Mouse (Mus musculus): ENCODE data around the gene Piwil4.

Gene Piwil4

GRCm38 (mm10) chr9:14668382-14668781 lies 72.2 kb downstream of the Piwil4 start:
- DNase-seq (ENCODE audit: low spot score): no peak

- DNase-seq (ENCODE audit: low spot score): no peak
These were observed 74.5 kb downstream of the Piwil4 start for GRCm38 (mm10) chr9:14666071-14666470.

DNA sequence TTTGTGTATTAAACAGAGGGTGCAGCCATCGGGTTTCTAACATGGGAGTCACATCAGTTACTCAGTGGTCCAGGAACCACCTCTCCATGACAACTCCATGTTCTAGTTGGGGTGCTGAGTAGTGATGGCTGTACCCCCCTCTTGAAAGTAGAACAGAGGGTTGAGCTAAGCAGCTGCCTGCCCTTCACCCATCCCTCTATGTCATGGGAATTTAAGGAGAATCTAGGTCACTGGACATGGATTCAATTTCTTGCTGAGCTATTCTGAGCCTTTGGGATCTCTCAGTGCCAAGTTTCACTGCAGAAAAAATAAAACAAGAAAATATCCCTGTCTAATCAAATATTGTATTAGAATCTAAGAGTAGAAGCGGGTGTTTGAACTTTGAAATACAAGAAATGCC lies 76.9 kb downstream of the Piwil4 start:
- DNase-seq (ENCODE audit: low spot score): no peak

DNA sequence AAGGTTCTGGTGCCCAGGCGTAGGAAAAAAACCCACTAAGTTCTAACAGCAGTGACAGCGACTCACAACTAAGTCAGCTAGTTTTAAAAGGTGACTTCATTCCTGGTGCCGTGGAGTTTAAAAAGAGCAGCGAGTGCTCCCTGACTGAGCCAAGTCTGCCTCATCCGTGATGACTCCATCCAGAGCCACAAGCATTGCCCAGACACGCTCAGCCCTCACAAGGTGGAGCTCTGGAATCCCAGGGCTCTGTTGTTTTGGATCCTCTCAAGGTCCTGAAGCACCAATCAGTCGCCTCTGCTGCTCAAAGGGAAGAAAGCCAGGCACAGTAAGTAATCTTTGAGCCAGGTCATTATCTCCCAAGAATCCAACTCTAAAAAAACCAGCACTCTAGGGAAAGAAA lies 77.7 kb downstream of the Piwil4 start:
- DNase-seq (ENCODE audit: low spot score): no peak

DNA sequence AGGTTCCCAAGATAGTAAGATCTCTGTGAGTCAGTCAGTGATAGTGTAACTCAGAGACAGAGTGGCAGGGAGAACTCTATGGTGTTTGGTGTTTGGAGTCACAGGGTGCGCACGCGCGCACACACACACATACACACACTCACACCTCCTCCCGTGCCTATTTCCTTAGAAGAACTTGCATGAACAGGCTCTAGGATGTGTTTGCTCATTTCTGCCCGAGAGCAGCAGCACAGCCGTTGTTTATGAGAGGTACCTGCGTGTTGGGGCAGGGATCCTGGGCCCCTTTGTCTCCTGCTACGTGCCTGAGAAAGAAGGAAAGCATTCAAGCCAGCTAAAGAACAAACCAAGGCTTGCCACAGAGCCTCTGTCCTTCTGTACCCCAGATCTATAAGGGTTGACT lies 78.4 kb downstream of the Piwil4 start:
- DNase-seq (ENCODE audit: low spot score): no peak

- no peak for DNase-seq (ENCODE audit: low spot score)
These were observed 82.6 kb downstream of the Piwil4 start for GRCm38 (mm10) chr9:14657926-14658325.

DNA sequence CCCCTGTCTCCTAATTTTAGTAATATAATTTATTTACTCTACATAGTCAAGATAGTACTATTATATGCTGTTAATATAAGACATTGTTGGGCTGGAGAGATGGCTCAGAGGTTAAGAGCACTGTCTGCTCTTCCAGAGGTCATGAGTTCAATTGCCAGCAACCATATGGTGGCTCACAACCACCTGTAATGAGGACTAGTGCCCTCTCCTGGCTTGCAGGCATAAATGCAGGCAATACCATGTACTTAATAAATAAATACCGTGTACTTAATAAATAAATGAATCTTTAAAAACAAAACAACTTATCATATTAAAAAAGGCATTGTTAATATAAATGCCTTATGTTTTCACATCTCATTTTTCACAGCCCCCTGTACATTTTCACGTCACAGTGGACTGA lies 86.5 kb downstream of the Piwil4 start:
- no peak for DNase-seq (ENCODE audit: low spot score)

- DNase-seq (ENCODE audit: low spot score): no peak
These were observed 87.8 kb downstream of the Piwil4 start for GRCm38 (mm10) chr9:14652761-14653160.

DNA sequence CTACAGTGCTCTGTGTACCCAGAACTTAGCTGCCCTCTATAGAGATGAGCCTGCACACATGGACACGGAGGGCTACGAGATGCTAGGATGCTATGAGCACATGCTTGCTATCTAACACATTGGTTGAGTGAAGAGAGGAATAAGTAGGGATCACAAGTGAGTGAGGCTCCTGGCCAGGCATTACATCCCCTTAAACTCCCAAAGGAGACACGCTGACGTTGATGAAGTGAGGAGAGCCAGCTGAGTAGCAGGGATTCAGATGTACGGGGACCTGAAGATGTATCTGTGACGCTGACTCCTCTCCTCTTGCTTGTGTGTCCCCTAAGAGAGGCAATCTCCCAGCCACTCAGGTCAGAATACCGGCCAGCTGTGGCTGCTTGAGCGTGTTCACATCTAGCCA lies 92.7 kb downstream of the Piwil4 start:
- no peak for DNase-seq (ENCODE audit: low spot score)

DNA sequence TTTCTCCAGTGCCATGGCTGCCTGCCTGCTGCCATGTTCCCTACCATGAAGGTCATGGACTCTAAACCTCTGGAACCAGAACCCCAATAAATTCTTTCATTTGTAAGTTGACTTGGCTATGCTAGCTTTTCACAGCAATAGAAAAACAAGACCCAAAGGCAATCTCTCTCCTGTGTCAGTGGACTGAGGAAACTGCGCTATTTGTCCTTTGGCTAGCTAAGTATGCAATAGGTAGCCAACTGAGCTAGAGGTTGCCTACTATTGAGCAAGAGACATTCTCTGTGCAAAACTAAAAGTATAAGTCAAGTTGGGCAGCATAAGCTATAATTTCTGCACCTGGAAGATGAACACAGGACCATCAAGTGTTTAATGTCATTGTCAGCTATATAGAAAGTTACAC lies 93.9 kb downstream of the Piwil4 start:
- no peak for DNase-seq (ENCODE audit: low spot score)

Data from layer of hippocampus, adult 11-12 months (tissue).